Mouse (Mus musculus) gonadal fat pad, adult 2 months (tissue): ENCODE results near the gene Gm11239. TPM values are rescaled to one million over a fixed set of nuclear protein-coding genes. Genes with fewer than 3 reads are reported as not detected.
"Not testable (repeated sequence)": the region's sequence is repeated elsewhere in the genome, so short reads cannot be mapped to it uniquely, and the experiment has no call there.

Experiments used
- DNase-seq: peaks from one replicate; pipeline ENCODE4 v3.0.0-alpha.2; 2012; ENCODE audit warnings: low read depth
- polyA plus RNA-seq: library from polyadenylated mRNA; depleted of rRNA; stranded (reverse); fragments of >200 nt; gene quantifications from 2 replicates; pipeline ENCODE4 v1.2.3, GENCODE M21; 2012; rRNA removed

Gene Gm11239
- not detected in 2 replicates for polyA plus RNA-seq

DNA sequence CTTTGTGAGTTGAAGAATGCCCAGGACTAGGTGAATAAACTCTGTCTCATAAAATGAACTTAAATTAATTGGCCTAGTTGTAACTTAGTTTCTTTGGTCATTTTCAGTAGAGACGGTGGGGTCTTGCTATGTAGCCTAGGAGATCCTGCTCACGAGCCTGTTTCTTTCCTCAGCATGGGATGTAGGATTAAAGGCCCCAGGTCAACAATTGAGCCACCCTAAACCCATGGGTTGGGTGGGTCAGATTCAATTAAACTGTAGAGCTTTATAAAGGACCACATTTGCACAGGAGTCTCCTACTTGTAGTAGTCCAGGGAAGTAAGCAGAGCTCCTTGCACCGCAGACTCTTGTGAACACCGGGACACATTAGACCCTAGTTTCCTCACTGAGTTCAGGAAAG is at the start of gene Gm11239:
TSS of gene Gm11239 (plus strand) at position 301 of the 400 bp plus-strand sequence.
- not testable (repeated sequence) for DNase-seq

DNA sequence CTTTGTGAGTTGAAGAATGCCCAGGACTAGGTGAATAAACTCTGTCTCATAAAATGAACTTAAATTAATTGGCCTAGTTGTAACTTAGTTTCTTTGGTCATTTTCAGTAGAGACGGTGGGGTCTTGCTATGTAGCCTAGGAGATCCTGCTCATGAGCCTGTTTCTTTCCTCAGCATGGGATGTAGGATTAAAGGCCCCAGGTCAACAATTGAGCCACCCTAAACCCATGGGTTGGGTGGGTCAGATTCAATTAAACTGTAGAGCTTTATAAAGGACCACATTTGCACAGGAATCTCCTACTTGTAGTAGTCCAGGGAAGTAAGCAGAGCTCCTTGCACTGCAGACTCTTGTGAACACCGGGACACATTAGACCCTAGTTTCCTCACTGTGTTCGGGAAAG is 45.5 kb upstream of the Gm11239 start, which contains the start of gene Gm11237:
TSS of gene Gm11237 (plus strand) at position 301 of the 400 bp plus-strand sequence.
- not testable (repeated sequence) for DNase-seq

DNA sequence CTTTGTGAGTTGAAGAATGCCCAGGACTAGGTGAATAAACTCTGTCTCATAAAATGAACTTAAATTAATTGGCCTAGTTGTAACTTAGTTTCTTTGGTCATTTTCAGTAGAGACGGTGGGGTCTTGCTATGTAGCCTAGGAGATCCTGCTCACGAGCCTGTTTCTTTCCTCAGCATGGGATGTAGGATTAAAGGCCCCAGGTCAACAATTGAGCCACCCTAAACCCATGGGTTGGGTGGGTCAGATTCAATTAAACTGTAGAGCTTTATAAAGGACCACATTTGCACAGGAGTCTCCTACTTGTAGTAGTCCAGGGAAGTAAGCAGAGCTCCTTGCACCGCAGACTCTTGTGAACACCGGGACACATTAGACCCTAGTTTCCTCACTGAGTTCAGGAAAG is 30.3 kb upstream of the Gm11239 start, which contains the start of gene Gm11236:
TSS of gene Gm11236 (plus strand) at position 301 of the 400 bp plus-strand sequence.
- DNase-seq = not testable (repeated sequence)

DNA sequence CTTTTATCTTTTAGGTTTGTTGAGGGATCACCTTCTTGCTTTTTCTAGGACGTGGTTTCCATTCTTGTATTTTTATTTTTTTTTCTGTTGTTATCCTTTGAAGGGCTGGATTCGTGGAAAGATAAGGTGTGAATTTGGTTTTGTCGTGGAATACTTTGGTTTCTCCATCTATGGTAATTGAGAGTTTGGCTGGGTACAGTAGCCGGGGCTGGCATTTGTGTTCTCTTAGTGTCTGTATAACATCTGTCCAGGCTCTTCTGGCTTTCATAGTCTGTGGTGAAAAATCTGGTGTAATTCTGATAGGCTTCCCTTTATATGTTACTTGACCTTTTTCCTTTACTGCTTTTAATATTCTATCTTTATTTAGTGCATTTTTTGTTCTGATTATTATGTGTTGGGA is 6.3 kb upstream of the Gm11239 start:
- DNase-seq = not testable (repeated sequence)

DNA sequence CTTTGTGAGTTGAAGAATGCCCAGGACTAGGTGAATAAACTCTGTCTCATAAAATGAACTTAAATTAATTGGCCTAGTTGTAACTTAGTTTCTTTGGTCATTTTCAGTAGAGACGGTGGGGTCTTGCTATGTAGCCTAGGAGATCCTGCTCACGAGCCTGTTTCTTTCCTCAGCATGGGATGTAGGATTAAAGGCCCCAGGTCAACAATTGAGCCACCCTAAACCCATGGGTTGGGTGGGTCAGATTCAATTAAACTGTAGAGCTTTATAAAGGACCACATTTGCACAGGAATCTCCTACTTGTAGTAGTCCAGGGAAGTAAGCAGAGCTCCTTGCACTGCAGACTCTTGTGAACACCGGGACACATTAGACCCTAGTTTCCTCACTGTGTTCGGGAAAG is 15.1 kb downstream of the Gm11239 start, which contains the start of gene Gm428:
TSS of gene Gm428 (plus strand) at position 301 of the 400 bp plus-strand sequence.
- not testable (repeated sequence) for DNase-seq

DNA sequence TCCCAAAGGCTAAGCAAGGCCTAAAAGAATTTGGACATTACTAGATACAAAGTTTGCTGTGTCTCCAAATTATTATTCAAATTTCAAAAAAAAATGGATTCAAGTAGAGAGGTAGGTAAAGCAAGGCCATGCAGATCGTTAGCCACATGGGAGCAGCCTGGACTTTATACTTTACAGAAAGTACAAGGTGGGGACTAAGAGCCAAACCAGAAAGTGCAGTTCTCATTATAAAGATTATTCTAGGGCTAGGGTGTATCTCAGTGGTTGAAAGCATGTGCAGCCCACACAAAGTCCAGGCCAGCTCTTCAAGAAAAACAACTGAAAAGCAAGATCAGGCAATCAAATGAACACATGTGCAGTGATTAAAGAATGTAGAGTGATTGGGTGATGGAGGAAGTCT is 50.6 kb downstream of the Gm11239 start:
- DNase-seq = no peak

DNA sequence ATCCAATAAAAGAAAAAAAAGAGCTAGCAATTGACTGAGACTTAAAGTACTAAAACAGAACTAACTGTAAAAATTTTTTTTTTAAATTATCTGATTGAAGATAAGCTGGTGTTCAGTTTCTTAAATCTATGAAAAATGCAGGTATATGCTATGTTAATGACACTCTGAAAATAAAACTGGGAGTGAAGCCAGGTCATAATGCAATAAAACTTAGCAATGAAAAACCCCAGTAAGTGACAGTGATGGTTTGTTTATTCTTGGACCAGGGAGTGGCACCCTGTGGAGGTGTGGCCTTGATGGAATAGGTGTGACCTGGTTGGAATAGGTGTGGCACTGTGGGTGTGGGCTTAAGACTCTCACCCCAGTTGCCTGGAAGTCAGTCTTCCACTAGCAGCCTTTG is 51.7 kb downstream of the Gm11239 start:
- no peak for DNase-seq

Other genes starting within 250 kb of the Gm11239 start
- not detected in 2 replicates for gene Gm11238, start 60.5 kb upstream of the Gm11239 start, polyA plus RNA-seq
- not detected in 2 replicates for gene Gm11237, start 45.4 kb upstream of the Gm11239 start, polyA plus RNA-seq
- not detected in 2 replicates for gene Gm11236, start 30.2 kb upstream of the Gm11239 start, polyA plus RNA-seq
- gene Gm428, start 15.2 kb downstream of the Gm11239 start, polyA plus RNA-seq = not detected in 2 replicates
- gene Rasef, start 122.6 kb downstream of the Gm11239 start, polyA plus RNA-seq = 7.5 and 9.6 TPM in 2 replicates
- gene Gm11758, start 207.9 kb downstream of the Gm11239 start, polyA plus RNA-seq = not detected in 2 replicates
- not detected in 2 replicates for gene Gm11757, start 222.8 kb downstream of the Gm11239 start, polyA plus RNA-seq
- gene Gm13871, start 237.6 kb downstream of the Gm11239 start, polyA plus RNA-seq = not detected in 2 replicates